Mouse (Mus musculus): ENCODE data around the gene Matn3. TPM values are rescaled to one million over a fixed set of nuclear protein-coding genes. Genes with fewer than 3 reads are reported as not detected.

The Matn3 gene
- polyA plus RNA-seq (2012; rRNA removed; ENCODE audit: low replicate concordance), result not detected in 2 replicates

DNA sequence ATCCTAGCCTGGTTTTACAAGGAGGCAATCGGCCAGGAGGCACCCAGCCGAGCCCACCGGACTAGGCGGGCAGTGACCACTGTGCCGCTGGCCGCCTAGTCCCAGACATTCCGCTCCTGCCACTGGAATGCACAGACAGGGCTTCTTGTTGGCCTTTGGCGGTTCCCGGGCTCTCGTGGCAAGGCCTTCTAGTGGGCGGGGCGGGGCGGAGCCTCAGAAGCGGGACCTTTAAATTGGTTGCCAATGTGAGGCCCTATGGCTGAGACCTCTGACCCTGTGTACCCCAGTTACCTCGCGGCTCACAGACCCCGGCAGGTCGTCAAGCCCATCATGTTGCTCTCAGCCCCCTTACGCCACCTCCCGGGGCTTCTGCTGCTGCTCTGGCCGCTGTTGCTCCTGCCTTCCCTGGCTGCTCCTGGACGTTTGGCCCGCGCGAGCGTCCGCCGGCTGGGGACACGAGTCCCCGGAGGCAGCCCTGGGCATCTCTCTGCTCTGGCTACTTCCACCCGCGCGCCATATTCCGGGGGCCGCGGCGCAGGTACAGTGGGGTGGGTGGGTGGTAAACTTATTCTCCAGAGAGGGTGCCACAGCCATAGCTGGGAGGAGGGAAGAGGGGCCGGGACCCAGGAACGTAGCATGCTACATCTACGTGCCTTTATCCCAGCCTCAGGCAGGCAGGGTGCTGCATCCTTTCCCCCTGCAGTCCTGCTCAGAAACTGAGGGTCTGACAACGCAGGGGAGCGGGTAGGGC is at the start of gene Matn3:
Matn3 (plus strand) TSS at position 216 of the 751 bp plus-strand sequence.

DNA sequence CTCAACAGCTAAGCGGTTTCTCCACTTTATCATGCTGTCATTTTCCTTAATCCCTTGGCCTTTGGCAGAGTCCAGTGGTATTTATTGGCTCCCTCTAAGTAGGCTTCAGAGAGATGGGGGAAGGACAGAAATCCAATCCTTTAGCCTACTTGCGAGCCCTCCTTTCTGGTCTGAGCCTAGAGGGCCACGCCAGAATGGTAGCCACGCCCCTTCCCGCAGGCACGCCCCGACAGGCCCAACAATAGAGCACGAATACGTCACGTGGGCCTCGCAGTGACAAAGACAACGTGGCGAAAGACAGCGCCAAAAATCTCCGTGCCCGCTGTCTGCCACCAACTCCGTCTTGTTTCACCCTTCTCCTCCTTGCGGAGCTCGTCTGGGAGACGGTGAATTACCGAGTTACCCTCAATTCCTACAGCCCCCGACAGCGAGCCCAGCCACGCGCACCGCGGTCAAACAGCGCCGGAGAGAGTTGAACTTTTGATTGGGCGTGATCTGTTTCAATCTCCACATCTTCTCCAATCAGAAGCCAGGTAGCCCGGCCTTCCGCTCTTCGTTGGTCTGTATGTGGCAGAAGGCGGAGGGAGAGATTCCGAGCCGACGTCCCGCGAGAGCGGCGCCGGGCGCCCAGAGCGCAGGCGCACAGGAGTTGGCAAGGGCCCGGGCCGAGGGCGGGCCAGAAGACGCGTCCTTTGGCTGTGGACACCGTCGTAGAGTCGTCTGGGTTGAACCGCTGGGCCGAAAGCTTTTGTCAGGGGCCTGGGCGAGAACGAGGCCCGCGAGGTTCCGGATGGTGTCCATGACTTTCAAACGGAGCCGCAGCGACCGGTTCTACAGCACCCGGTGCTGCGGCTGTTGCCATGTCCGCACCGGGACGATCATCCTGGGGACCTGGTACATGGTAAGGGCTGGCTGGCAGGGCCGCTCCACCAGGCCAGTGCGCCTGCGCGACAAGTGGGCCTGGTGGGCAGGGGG is 26.0 kb upstream of the Matn3 start, which contains the start of gene Laptm4a:
Laptm4a (plus strand) TSS at position 271 of the 975 bp plus-strand sequence.

DNA sequence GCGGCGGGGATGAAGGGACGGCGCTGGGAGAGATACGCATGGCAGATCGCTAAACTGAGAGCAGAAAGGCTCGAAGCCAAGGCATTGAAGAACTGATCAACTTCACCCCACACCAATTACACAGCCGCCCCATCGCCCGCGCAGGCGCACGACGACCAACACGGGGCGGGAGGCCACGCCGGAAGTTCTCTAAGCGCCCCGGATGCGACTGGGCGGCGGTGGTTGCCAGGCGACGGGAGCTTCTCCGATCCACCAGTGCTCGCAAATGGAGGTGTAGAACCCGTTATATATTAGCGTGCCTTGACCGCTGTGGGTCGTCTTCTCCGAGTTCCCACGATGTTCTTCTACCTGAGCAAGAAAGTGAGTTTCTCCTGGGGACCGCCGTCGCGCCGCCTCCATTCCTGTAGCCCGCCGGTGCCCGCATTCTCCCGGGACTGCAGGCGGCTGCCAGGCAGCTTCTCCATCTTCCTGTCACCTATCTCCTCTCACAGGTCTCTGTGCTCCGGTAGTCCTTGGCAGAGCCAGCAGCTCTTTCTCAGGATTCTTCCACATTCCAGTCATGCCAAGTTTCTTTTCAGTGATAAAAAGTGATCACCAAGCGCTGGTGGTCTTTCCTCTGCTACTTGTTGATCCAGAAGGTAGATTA is 26.2 kb downstream of the Matn3 start, which contains the start of gene Wdr35:
Wdr35 (plus strand) TSS at position 73 of the 646 bp plus-strand sequence.

Other genes with a start within 250 kb of the Matn3 start
- gene Sdc1, start 176.6 kb upstream of the Matn3 start, polyA plus RNA-seq (2012; rRNA removed; ENCODE audit: low replicate concordance), result 54.4 and 64.7 TPM in 2 replicates
- 237 and 414 TPM in 2 replicates for gene Laptm4a, start 26.3 kb upstream of the Matn3 start, polyA plus RNA-seq (2012; rRNA removed; ENCODE audit: low replicate concordance)
- gene Wdr35, start 26.0 kb downstream of the Matn3 start, polyA plus RNA-seq (2012; rRNA removed; ENCODE audit: low replicate concordance), result 0.86 and 2.7 TPM in 2 replicates
- 6.8 and 10.7 TPM in 2 replicates for gene Ttc32, start 82.1 kb downstream of the Matn3 start, polyA plus RNA-seq (2012; rRNA removed; ENCODE audit: low replicate concordance)

Data from mammary gland, adult 2 months (tissue).